Mouse (Mus musculus) left cerebral cortex, postnatal 36 days (tissue): Measurements from ENCODE around the gene Sema4a. TPM values are rescaled to one million over a fixed set of nuclear protein-coding genes. Genes with fewer than 3 reads are reported as not detected.

Experiments
- DNase-seq, 2 experiments: peaks; one replicate each; pipeline ENCODE4 v3.0.0; 2021 to 2022; ENCODE audit warnings: low spot score in 2 of 2, mixed read lengths in 1 of 2
- intact Hi-C: fragments of 180-260 bp; cut with DNase I; formaldehyde crosslinking; loops from one replicate; pipeline ENCODE4 v1.15.1; 2025
- microRNA-seq: library from miRNA; unstranded; fragments of <30 nt; microRNA quantifications from one replicate; pipeline ENCODE4 v1.2.0, GENCODE M21; 2022
- total RNA-seq, 2 experiments: library from RNA; stranded (reverse); gene quantifications; 2 replicates each; pipeline ENCODE4 v1.2.3; 2021

The Sema4a gene
- total RNA-seq, 2 experiments from 2014 or later, result 52.2 to 66.7 TPM

- DNase-seq, result peak; percentile 92 to 94
- intact Hi-C loops, result loop anchor here (1.0 to 5.0 kb wide), 3 partner anchors 15 to 122 kb away; partner anchors contain the start of genes Mex3a and Slc25a44
Measured at GRCm38 (mm10) chr3:88409741-88410644, 51.0 kb downstream of the Sema4a start, which contains the start of gene Pmf1. Gene Pmf1, minus strand, starts transcription at chr3:88410331.

GRCm38 (mm10) chr3:88408953-88409352 is 52.0 kb downstream of the Sema4a start:
- no peak for DNase-seq
- intact Hi-C loops, result loop anchor here (1.0 kb wide), 1 partner anchor 27 kb away; no protein-coding TSS in a partner anchor

GRCm38 (mm10) chr3:88407529-88407928 is 53.5 kb downstream of the Sema4a start:
- no peak for DNase-seq
- intact Hi-C loops, result loop anchor here (2.0 kb wide), 2 partner anchors 59 to 69 kb away; no protein-coding TSS in a partner anchor

- intact Hi-C loops, result loop anchor here (2.0 kb wide), 2 partner anchors 60 to 70 kb away; no protein-coding TSS in a partner anchor
- peak; percentile 52 to 61 for DNase-seq
Measured at GRCm38 (mm10) chr3:88407090-88407489, 53.9 kb downstream of the Sema4a start.

GRCm38 (mm10) chr3:88403522-88404230 is 57.3 kb downstream of the Sema4a start:
- DNase-seq, result no peak
- intact Hi-C loops, result no loop called here

- no peak for DNase-seq
- intact Hi-C loops, result no loop called here
Measured at GRCm38 (mm10) chr3:88398666-88399065, 62.3 kb downstream of the Sema4a start.

GRCm38 (mm10) chr3:88395742-88396141 is 65.2 kb downstream of the Sema4a start:
- DNase-seq, result no peak
- intact Hi-C loops, result no loop called here

- DNase-seq, result no peak
- intact Hi-C loops, result no loop called here
Measured at GRCm38 (mm10) chr3:88395288-88395687, 65.7 kb downstream of the Sema4a start.

GRCm38 (mm10) chr3:88393776-88394375 is 67.1 kb downstream of the Sema4a start:
- intact Hi-C loops, result no loop called here
- no peak for DNase-seq

Small RNA genes lying within 50 kb of the gene (microRNA-seq; reads per million reads assigned to microRNA genes)
- 1.0 reads per million for gene Mir7011

Other genes starting within 250 kb of the Sema4a start
- not detected for gene Rhbg, start 206.5 kb downstream of the Sema4a start, total RNA-seq
- under 1 TPM; 0.45 to 0.52 TPM for gene Gm38392, start 174.0 kb downstream of the Sema4a start, total RNA-seq
- 1 to 10 TPM; 2.3 to 6.0 TPM for gene Tsacc, start 164.2 kb downstream of the Sema4a start, total RNA-seq
- 100 to 1,000 TPM; 170 TPM for gene Cct3, start 164.1 kb downstream of the Sema4a start, total RNA-seq
- 100 to 1,000 TPM in 1 of 2 experiments, 10 to 100 TPM in 1; 90.8 to 101 TPM for gene Glmp, start 136.2 kb downstream of the Sema4a start, total RNA-seq
- gene Tmem79, start 125.0 kb downstream of the Sema4a start, total RNA-seq, result 1 to 10 TPM in 1 of 2 experiments, under 1 TPM in 1; 0.41 to 1.8 TPM
- gene Smg5, start 124.9 kb downstream of the Sema4a start, total RNA-seq, result 10 to 100 TPM; 68.3 to 82.9 TPM
- 1 to 10 TPM; 6.9 to 8.4 TPM for gene Paqr6, start 96.6 kb downstream of the Sema4a start, total RNA-seq
- 1 to 10 TPM in 1 of 2 experiments, not detected in 1; 1.8 TPM for gene Bglap3, start 88.4 kb downstream of the Sema4a start, total RNA-seq
- gene Bglap2, start 82.5 kb downstream of the Sema4a start, total RNA-seq, result 1 to 10 TPM; 2.6 to 2.7 TPM
- gene Bglap, start 76.7 kb downstream of the Sema4a start, total RNA-seq, result 1 to 10 TPM in 1 of 2 experiments, not detected in 1; 1.8 TPM
- 1 to 10 TPM; 6.0 to 7.3 TPM for gene Pmf1, start 50.9 kb downstream of the Sema4a start, total RNA-seq
- gene Slc25a44, start 36.0 kb downstream of the Sema4a start, total RNA-seq, result 10 to 100 TPM; 77.1 to 84.0 TPM
- 10 to 100 TPM; 47.1 to 57.3 TPM for gene Lmna, start 48.8 kb upstream of the Sema4a start, total RNA-seq
- gene Mex3a, start 71.2 kb upstream of the Sema4a start, total RNA-seq, result 1 to 10 TPM; 2.6 to 2.9 TPM
- gene Rab25, start 87.1 kb upstream of the Sema4a start, total RNA-seq, result not detected
- 100 to 1,000 TPM; 103 to 106 TPM for gene Lamtor2, start 91.9 kb upstream of the Sema4a start, total RNA-seq
- gene Ubqln4, start 92.6 kb upstream of the Sema4a start, total RNA-seq, result 100 to 1,000 TPM; 129 to 137 TPM
- 10 to 100 TPM; 90.4 to 94.5 TPM for gene Ssr2, start 114.7 kb upstream of the Sema4a start, total RNA-seq
- 100 to 1,000 TPM; 250 to 281 TPM for gene Arhgef2, start 144.8 kb upstream of the Sema4a start, total RNA-seq
- gene Rxfp4, start 192.0 kb upstream of the Sema4a start, total RNA-seq, result not detected
- gene Khdc4, start 224.6 kb upstream of the Sema4a start, total RNA-seq, result 10 to 100 TPM; 42.4 to 63.2 TPM